Mouse (Mus musculus) liver, postnatal 0 days (tissue): ENCODE data around the gene Smim26. TPM values are rescaled to one million over a fixed set of nuclear protein-coding genes. Genes with fewer than 3 reads are reported as not detected.
A peak's percentile ranks its signal among the peaks of the same experiment; 100 is the strongest.

Experiments used
- ATAC-seq: fragments of 200-750 bp; cut with Nextera tagmentation; 2 replicates; pipeline ENCODE4 v1.8.0; 2017; ENCODE audit warnings: mild to moderate bottlenecking, moderate library complexity
- DNase-seq: peaks from one replicate; pipeline ENCODE4 v3.0.0-alpha.2; 2016
- H3K27ac ChIP-seq: fragments of 300-500 bp; sonication (generic); 2 replicates; pipeline ENCODE4 v1.5.1; 2014; ENCODE audit warnings: antibody characterized with exemption, moderate library complexity, mild to moderate bottlenecking, low read depth
- H3K27me3 ChIP-seq: fragments of 300-500 bp; sonication (generic); 2 replicates; pipeline ENCODE4 v1.6.1; 2014; ENCODE audit warnings: low read length, control low read depth, mixed read lengths; ENCODE audit not compliant: insufficient read depth
- H3K36me3 ChIP-seq: fragments of 300-500 bp; sonication (generic); replicated peaks from 2 replicates; pipeline ENCODE4 v1.6.1; 2014; ENCODE audit warnings: mild to moderate bottlenecking, control low read depth, low read length, moderate library complexity, mixed read lengths; ENCODE audit not compliant: insufficient read depth
- H3K4me1 ChIP-seq: fragments of 300-500 bp; sonication (generic); 2 replicates; pipeline ENCODE4 v1.6.1; 2014; ENCODE audit warnings: antibody characterized with exemption, mild to moderate bottlenecking, control low read depth; ENCODE audit not compliant: insufficient read depth
- H3K4me2 ChIP-seq: fragments of 300-500 bp; sonication (generic); 2 replicates; pipeline ENCODE4 v1.6.1; 2014; ENCODE audit warnings: low read depth, mild to moderate bottlenecking, low read length, moderate library complexity, mixed read lengths
- H3K4me3 ChIP-seq: fragments of 300-500 bp; sonication (generic); 2 replicates; pipeline ENCODE4 v1.5.1; 2014; ENCODE audit warnings: low read depth, low read length
- H3K9ac ChIP-seq: fragments of 300-500 bp; sonication (generic); replicated peaks from 2 replicates; pipeline ENCODE4 v1.6.1; 2014; ENCODE audit warnings: mild to moderate bottlenecking, moderate library complexity
- H3K9me3 ChIP-seq: fragments of 300-500 bp; sonication (generic); 2 replicates; pipeline ENCODE4 v1.6.1; 2016; ENCODE audit warnings: mild to moderate bottlenecking, control low read depth, low read length, mixed read lengths
- CTCF ChIP-seq: sonication (generic); IDR thresholded peaks from 2 replicates; pipeline ENCODE4 v1.5.1; 2016; ENCODE audit warnings: antibody characterized with exemption, low read depth
- EP300 ChIP-seq: IDR thresholded peaks from 2 replicates; pipeline ENCODE4 v1.6.1; 2016; ENCODE audit warnings: antibody characterized with exemption, low read depth, mild to moderate bottlenecking
- WGBS: fragments of 180-500 bp; shearing (Covaris S2); extraction: QIAGEN DNeasy Blood & Tissue Kit; methylation state at CpG from one replicate; pipeline ENCODE4 v1.1.7; 2014; ENCODE audit not compliant: insufficient replicate concordance; 5-methylcytosine and 5-hydroxymethylcytosine counted together
- polyA plus RNA-seq: library from polyadenylated mRNA; unstranded; fragments of >200 nt; fragmentation: Nextera tagmentation; extraction: Ambion mirVana; gene quantifications from 2 replicates; pipeline ENCODE4 v1.2.1, GENCODE M21; 2015

Gene Smim26
- polyA plus RNA-seq, 1 experiment from 2014 or later = 35.6 TPM

- no peaks in the 10 kb centered on the region for H3K9me3 ChIP-seq
- H3K4me1 ChIP-seq = peaks cover 7% of the 10 kb centered on the region
- H3K27me3 ChIP-seq = no peaks in the 10 kb centered on the region
- H3K36me3 ChIP-seq = no peaks in the 10 kb centered on the region
- no peak overlapping the region for H3K4me2 ChIP-seq
- DNase-seq (no peak), ATAC-seq (no peak)
- H3K9ac ChIP-seq = no peak overlapping the region
- no peak overlapping the region for H3K27ac ChIP-seq
- no peak overlapping the region for H3K4me3 ChIP-seq
- no peak for TF ChIP-seq CTCF
- 78% methylated on average over 1 of the region's 1 CpGs for WGBS
These were observed 7.7 kb downstream of the Smim26 start for GRCm38 (mm10) chr2:144601576-144601975.

DNA sequence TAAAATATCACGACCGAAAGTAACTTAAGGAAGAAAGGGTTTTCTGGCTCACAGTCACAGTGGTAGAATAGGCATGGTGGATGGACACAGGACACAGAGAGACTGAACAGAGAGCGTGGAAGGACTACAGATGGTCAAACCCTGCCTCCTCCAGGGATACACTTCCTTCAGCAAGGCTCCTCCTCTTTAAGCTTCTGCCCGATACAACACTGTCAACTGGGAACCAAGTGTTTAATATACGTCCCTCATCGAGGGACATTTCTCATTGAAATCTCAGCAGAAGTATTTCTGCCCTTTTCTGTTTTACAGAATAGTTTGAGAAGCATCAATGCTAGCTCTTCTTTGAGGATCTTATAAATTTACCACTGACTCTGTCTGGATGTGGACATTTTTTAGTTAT lies 20.1 kb downstream of the Smim26 start:
- Histone ChIP-seq H3K4me2 (no peak overlapping the region), H3K4me3 (no peak overlapping the region), H3K27me3 (no peaks in the 10 kb centered on the region), H3K27ac (no peak overlapping the region), H3K9me3 (no peaks in the 10 kb centered on the region), H3K9ac (no peak overlapping the region), H3K36me3 (no peaks in the 10 kb centered on the region), H3K4me1 (no peaks in the 10 kb centered on the region)
- TF ChIP-seq EP300 (no peak), CTCF (no peak)
- DNase-seq = peak; percentile 3
- 86% methylated on average over 6 of the region's 6 CpGs for WGBS
- no peak for ATAC-seq

DNA sequence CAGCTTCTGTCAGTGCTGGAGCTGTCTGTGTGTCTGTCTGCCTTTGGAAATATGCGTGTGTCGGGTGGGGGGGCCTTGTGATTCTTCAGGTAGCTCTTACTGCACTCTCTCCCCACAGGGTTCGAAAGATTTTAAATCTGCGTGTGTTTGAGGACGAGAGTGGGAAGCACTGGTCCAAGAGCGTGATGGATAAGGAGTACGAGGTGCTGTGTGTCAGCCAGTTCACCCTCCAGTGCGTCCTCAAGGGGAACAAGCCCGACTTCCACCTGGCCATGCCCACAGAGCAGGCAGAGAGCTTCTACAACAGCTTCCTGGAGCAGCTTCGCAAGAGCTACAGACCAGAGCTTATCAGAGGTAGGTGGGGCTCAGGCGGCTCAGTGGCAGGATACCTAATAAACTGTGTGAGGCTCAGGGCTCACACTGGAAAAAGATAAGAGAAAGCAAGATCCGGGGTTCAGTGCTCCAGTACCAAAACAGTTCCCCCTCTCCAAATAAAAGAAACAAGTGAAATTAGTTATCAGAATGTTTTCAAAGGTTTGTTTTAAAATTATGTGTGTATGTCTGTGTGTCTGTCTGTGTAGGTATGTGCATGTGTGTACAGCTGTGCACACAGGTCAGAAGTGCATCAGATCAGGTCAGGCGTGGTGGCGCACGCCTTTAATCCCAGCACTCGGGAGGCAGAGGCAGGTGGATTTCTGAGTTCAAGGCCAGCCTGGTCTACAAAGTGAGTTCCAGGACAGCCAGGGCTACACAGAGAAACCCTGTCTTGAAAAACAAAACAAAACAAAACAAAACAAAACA lies 23.4 kb downstream of the Smim26 start:
- ATAC-seq = no peak
- whole genome bisulfite sequencing = 68% methylated on average over 16 of the region's 16 CpGs
- H3K4me2 ChIP-seq = no peak overlapping the region

GRCm38 (mm10) chr2:144621491-144621890 lies 27.6 kb downstream of the Smim26 start:
- DNase-seq = peak; percentile 6
- TF ChIP-seq EP300 (no peak), CTCF (no peak)
- WGBS = 83% methylated on average over 6 of the region's 6 CpGs

More for the DNA sequence above, 23.4 kb downstream of the Smim26 start:
- H3K9me3 ChIP-seq = no peaks in the 10 kb centered on the region
- no peak overlapping the region for H3K9ac ChIP-seq
- H3K36me3 ChIP-seq = no peaks in the 10 kb centered on the region
- TF ChIP-seq CTCF = no peak
- H3K4me1 ChIP-seq = no peaks in the 10 kb centered on the region
- DNase-seq = peak; percentile 9
- H3K4me3 ChIP-seq = no peak overlapping the region
- H3K27me3 ChIP-seq = no peaks in the 10 kb centered on the region
- no peak overlapping the region for H3K27ac ChIP-seq

GRCm38 (mm10) chr2:144633551-144633950 lies 39.7 kb downstream of the Smim26 start:
- 70% methylated on average over 2 of the region's 2 CpGs for WGBS
- ATAC-seq = no peak
- no peaks in the 10 kb centered on the region for H3K4me1 ChIP-seq
- no peaks in the 10 kb centered on the region for H3K27me3 ChIP-seq
- DNase-seq = peak; percentile 9
- no peaks in the 10 kb centered on the region for H3K9me3 ChIP-seq
- no peak overlapping the region for H3K27ac ChIP-seq
- H3K36me3 ChIP-seq = no peaks in the 10 kb centered on the region
- TF ChIP-seq CTCF (no peak), EP300 (no peak)
- no peak overlapping the region for H3K9ac ChIP-seq
- H3K4me2 ChIP-seq = no peak overlapping the region
- H3K4me3 ChIP-seq = no peak overlapping the region

More at GRCm38 (mm10) chr2:144621491-144621890, 27.6 kb downstream of the Smim26 start:
- H3K9ac ChIP-seq = no peak overlapping the region
- H3K27me3 ChIP-seq = no peaks in the 10 kb centered on the region
- ATAC-seq = no peak
- no peak overlapping the region for H3K4me3 ChIP-seq
- no peak overlapping the region for H3K4me2 ChIP-seq
- no peaks in the 10 kb centered on the region for H3K36me3 ChIP-seq
- H3K4me1 ChIP-seq = no peaks in the 10 kb centered on the region
- H3K9me3 ChIP-seq = no peaks in the 10 kb centered on the region
- no peak overlapping the region for H3K27ac ChIP-seq

- no peaks in the 10 kb centered on the region for H3K9me3 ChIP-seq
- no peak overlapping the region for H3K27ac ChIP-seq
- DNase-seq = no peak
- no peak overlapping the region for H3K4me2 ChIP-seq
- no peaks in the 10 kb centered on the region for H3K27me3 ChIP-seq
- no peak overlapping the region for H3K4me3 ChIP-seq
- ATAC-seq = no peak
- TF ChIP-seq CTCF (no peak), EP300 (no peak)
- no peaks in the 10 kb centered on the region for H3K4me1 ChIP-seq
- no peak overlapping the region for H3K9ac ChIP-seq
- WGBS = 68% methylated on average over 5 of the region's 5 CpGs
- no peaks in the 10 kb centered on the region for H3K36me3 ChIP-seq
These were observed 40.4 kb downstream of the Smim26 start for GRCm38 (mm10) chr2:144634231-144634630.
